Mouse (Mus musculus) fat pad, adult 2 months (tissue): Measurements from ENCODE around the gene Kmo.

Experiments
- DNase-seq: peaks from one replicate; pipeline ENCODE4 v3.0.0-alpha.2; 2011; ENCODE audit warnings: low read depth, low spot score; ENCODE audit errors: extremely low read depth

Gene Kmo

GRCm38 (mm10) chr1:175631080-175631479 is 10.9 kb downstream of the Kmo start:
- no peak for DNase-seq

GRCm38 (mm10) chr1:175631721-175632221 is 11.6 kb downstream of the Kmo start:
- DNase-seq, result no peak

GRCm38 (mm10) chr1:175632470-175632869 is 12.3 kb downstream of the Kmo start:
- DNase-seq, result no peak

GRCm38 (mm10) chr1:175637677-175638076 is 17.5 kb downstream of the Kmo start:
- no peak for DNase-seq

GRCm38 (mm10) chr1:175639072-175639471 is 18.9 kb downstream of the Kmo start:
- no peak for DNase-seq

DNA sequence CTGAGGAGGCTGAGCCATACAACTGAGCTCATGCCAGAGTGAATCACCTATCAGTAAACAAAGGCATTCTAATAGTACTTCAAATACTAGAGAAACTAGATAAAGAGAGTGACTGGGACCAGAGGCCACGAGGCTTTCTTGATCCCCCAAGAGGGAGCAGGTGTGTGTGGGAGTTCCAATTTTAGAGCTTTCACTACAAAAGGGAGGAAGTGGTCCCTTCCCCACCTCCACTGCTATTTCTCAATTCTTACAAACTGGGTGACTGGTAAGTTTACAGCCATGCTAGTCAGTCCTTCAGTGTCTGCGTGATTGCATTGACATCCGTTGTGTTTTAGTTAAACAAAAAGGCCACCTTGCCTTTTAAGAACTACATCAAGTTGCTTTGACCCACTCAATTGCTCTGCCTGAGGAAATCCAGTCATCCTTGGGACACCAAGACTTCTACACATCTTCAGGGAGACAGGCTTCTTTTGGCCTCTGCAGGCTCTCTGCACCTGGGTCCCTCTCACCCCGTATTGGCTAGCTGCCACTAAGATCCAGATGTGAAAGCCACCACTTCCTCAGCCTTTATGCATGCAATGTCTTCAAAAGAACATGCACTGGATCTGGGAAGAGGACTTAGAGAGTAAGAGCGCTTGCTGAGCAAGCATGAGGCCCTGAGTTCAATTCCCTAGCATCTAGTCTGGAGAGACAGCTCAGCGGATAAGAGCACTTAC is 20.4 kb downstream of the Kmo start:
- no peak for DNase-seq

- DNase-seq, result no peak
These were observed 23.5 kb downstream of the Kmo start for GRCm38 (mm10) chr1:175643496-175644265.

DNA sequence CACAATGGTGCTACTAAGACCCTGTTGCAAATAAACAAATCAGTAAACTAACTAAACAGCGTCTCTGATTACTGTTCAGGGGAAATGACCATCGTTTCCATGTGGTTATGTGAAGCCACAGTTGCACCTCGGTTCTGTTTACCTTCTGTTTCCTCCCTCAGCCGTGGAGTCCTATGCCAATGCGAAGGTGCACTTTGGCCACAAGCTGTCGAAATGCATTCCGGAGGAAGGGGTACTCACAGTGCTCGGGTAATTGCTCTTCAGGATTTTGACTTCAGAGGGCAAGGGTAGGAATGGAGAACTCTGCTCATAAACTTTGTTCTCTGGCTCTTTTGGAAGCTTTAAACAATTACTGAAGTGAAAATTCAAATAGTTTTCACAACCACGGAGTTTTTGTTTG is 26.8 kb downstream of the Kmo start:
- DNase-seq, result no peak

- DNase-seq, result no peak
These were observed 28.4 kb downstream of the Kmo start for GRCm38 (mm10) chr1:175648615-175649014.

- no peak for DNase-seq
These were observed 39.7 kb downstream of the Kmo start for GRCm38 (mm10) chr1:175659900-175660299.

GRCm38 (mm10) chr1:175668666-175669405 is 48.7 kb downstream of the Kmo start:
- no peak for DNase-seq

DNA sequence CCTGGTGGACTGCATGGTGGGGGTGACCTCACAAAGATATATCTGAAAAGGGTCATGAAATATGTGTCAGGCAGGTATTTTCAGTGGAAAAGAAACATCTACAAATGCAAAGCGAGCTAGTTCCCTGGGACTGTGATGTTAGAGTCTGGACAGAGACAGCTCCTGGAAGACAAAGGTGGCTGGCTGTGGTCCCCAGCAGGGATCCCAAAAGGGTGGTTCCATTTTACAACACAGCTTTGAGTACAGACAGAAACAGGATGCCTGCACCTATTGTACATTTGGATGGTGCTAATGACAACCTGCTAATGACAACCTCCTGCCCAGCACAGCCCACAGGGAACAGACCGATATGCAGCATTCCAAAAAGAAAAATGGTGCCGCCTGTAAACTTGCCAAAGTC is 49.3 kb downstream of the Kmo start:
- no peak for DNase-seq

DNA sequence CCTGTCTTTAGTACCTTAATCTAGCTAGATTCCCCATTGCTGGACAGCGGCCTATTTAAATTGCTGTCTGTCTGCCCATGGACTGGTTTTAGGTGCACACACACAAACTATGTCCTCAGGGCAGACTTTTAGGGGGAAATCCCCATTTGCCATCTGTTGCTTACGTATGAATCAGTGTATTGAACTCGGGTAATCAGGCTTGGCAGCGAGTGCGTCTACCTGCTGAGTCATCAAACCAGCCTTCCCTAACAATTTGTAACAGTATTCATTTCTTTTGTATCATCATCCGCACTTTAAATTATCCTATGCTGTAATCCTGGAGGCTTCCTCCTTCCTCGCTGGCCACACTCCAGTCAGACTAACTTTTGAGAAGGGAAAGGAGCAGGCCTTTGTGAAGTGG is 49.9 kb downstream of the Kmo start:
- no peak for DNase-seq

- DNase-seq, result no peak
These were observed 51.4 kb downstream of the Kmo start for GRCm38 (mm10) chr1:175671626-175672025.

- no peak for DNase-seq
These were observed 53.6 kb downstream of the Kmo start for GRCm38 (mm10) chr1:175673563-175674325.

DNA sequence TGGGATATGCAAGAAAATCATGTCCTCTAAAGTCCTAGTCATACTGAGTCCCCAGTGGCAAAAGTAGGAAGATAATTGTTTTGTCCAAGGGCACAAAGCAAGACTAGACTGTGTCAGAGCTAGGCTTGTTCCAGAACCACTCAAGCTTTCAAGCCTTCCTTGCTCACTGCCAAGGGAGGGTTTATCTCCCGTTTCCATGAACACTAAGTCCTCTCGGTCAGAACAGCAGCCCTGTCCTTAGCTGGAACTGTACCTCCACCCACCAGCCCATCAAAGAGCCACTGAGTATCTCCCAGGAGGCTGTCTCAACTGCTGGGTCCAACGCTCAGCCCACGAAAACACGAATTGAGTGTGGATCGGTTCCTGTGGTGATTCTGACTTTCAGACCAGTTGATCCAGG is 54.9 kb downstream of the Kmo start:
- no peak for DNase-seq

DNA sequence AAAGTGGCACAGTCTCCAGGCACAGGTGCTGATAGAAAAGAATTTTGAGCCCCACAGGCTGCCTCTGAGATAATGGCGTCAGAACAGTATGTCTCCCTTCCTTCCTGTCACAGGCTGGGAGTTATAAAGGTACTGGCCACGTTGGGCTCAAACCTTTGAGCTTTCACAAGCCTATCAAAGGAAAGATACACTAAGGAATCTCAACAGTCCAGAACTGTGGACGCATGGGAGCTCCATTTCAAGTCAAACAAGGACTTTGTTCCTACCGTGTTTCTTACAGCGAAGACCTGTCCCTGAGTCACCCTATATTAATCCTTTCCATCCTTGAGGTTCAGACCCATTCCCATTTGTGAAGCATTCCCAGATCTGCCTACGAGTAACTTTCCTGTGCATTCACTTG is 57.3 kb downstream of the Kmo start:
- no peak for DNase-seq

GRCm38 (mm10) chr1:175680995-175681394 is 60.8 kb downstream of the Kmo start:
- no peak for DNase-seq

- DNase-seq, result no peak
These were observed 71.6 kb downstream of the Kmo start for GRCm38 (mm10) chr1:175691686-175692245.

- DNase-seq, result peak; percentile 93
These were observed 72.2 kb downstream of the Kmo start, which contains the start of the genes Opn3 and Chml for GRCm38 (mm10) chr1:175692246-175692996. Gene Opn3, minus strand, starts transcription at chr1:175692776. Gene Chml, minus strand, starts transcription at chr1:175692901.
